Mouse (Mus musculus) T-helper 2 cell (primary cell): Measurements from ENCODE around the gene Nek1.

Experiments
- in situ Hi-C: fragments of 300-600 bp; cut with MboI, MseI; formaldehyde crosslinking; loops from one replicate; pipeline ENCODE4 v1.15.1; 2025; ENCODE audit warnings: high pct_unique_total_duplicates

The Nek1 gene

GRCm38 (mm10) chr8:61158540-61158939 lies 165.5 kb downstream of the Nek1 start:
- in situ Hi-C loops = no loop called here

- in situ Hi-C loops = no loop called here
Observed at GRCm38 (mm10) chr8:61161461-61162185, 168.6 kb downstream of the Nek1 start.

GRCm38 (mm10) chr8:61162186-61162566 lies 169.2 kb downstream of the Nek1 start:
- in situ Hi-C loops = no loop called here

- in situ Hi-C loops = no loop called here
Observed at GRCm38 (mm10) chr8:61171546-61171945, 178.6 kb downstream of the Nek1 start.

GRCm38 (mm10) chr8:61173921-61174492 lies 181.0 kb downstream of the Nek1 start:
- in situ Hi-C loops = no loop called here

GRCm38 (mm10) chr8:61175876-61176275 lies 182.9 kb downstream of the Nek1 start:
- in situ Hi-C loops = no loop called here

GRCm38 (mm10) chr8:61177680-61178593 lies 184.9 kb downstream of the Nek1 start:
- in situ Hi-C loops = no loop called here

- in situ Hi-C loops = no loop called here
Observed at GRCm38 (mm10) chr8:61178594-61179140, 185.7 kb downstream of the Nek1 start.
